Comparison of ENCODE assay signal across 10 mouse cellular contexts in genomic region chr11:113763449-113763848, GRCm38 (mm10). TPM values are rescaled to one million over a fixed set of nuclear protein-coding genes. Genes with fewer than 3 reads are reported as not detected.
DNase-seq lines count a peak whose midpoint lies in the region; ATAC-seq and TF ChIP-seq lines count a peak whose summit lies in the region.
"Had no signal": no experiment of that assay in that cellular context is flagged by ENCODE, and none has a peak within 500 bp of the region (broad histone marks: within the 10 kb centered on the region; RNA-seq: fewer than 3 reads in every experiment).

No protein-coding gene starts in this region.

- H3K4me2 ChIP-seq in hindbrain, embryonic 12.5 days (replicated peaks): no peak overlapping the region
- H3K4me2 ChIP-seq in hindbrain, embryonic 11.5 days (replicated peaks; ENCODE audit: low read depth, low read length): no peak overlapping the region
- H3K4me2 ChIP-seq in embryonic facial prominence, embryonic 12.5 days (replicated peaks): peak overlapping the region; percentile 28

- no peaks in the 10 kb centered on the region for H3K27me3 ChIP-seq in hindbrain, embryonic 12.5 days
- H3K27me3 ChIP-seq in hindbrain, embryonic 11.5 days (ENCODE audit: control insufficient read depth, insufficient read depth, low read length): no peaks in the 10 kb centered on the region
- H3K27me3 ChIP-seq in ES-Bruce4 (ENCODE audit: control insufficient read depth, insufficient read depth, low read length, poor library complexity, severe bottlenecking): no peaks in the 10 kb centered on the region
- H3K27me3 ChIP-seq in embryonic facial prominence, embryonic 12.5 days: no peaks in the 10 kb centered on the region

- no peak for TF ChIP-seq POLR2A in ES-Bruce4 (IDR thresholded peaks at IDR 0.05; ENCODE audit: insufficient read depth, low read length)

- WGBS in hindbrain, embryonic 12.5 days: 11% methylated on average over 5 of the region's 5 CpGs
- 10% methylated on average over 5 of the region's 5 CpGs for WGBS in hindbrain, embryonic 11.5 days
- 5% methylated on average over 5 of the region's 5 CpGs for WGBS in embryonic facial prominence, embryonic 12.5 days

- no peaks in the 10 kb centered on the region for H3K9me3 ChIP-seq in hindbrain, embryonic 12.5 days (replicated peaks)
- H3K9me3 ChIP-seq in hindbrain, embryonic 11.5 days (ENCODE audit: control insufficient read depth, low read length): no peaks in the 10 kb centered on the region
- no peaks in the 10 kb centered on the region for H3K9me3 ChIP-seq in ES-Bruce4 (replicated peaks; ENCODE audit: control insufficient read depth, insufficient read depth, low read length, poor library complexity, severe bottlenecking)
- H3K9me3 ChIP-seq in embryonic facial prominence, embryonic 12.5 days: no peaks in the 10 kb centered on the region

- H3K9ac ChIP-seq in hindbrain, embryonic 12.5 days: no peak overlapping the region
- H3K9ac ChIP-seq in hindbrain, embryonic 11.5 days (ENCODE audit: low read depth, low read length): no peak overlapping the region
- H3K9ac ChIP-seq in ES-Bruce4 (ENCODE audit: low read depth, poor library complexity, severe bottlenecking): peak overlapping the region; percentile 28; the same call in 1 of the 2 replicates
- H3K9ac ChIP-seq in embryonic facial prominence, embryonic 12.5 days: no peak overlapping the region

- 0 out of 2 replicates have a peak overlapping the region, but pooled peaks have one; percentile 17 for H3K27ac ChIP-seq in hindbrain, embryonic 12.5 days
- no peak overlapping the region for H3K27ac ChIP-seq in hindbrain, embryonic 11.5 days (ENCODE audit: low read depth, low read length)
- H3K27ac ChIP-seq in ES-Bruce4 (ENCODE audit: insufficient read depth, low read length): peak overlapping the region; percentile 81
- peak overlapping the region; percentile 51 for H3K27ac ChIP-seq in embryonic facial prominence, embryonic 12.5 days

- peak; percentile 64 for TF ChIP-seq EP300 in ES-Bruce4 (IDR thresholded peaks at IDR 0.05; ENCODE audit: insufficient read depth, low read depth, low read length)

- ATAC-seq in hindbrain, embryonic 12.5 days (ENCODE audit: low FRiP score): no peak
- ATAC-seq in hindbrain, embryonic 11.5 days (ENCODE audit: low FRiP score): no peak
- peak; percentile 28; the same call in 1 of the 2 replicates for ATAC-seq in embryonic facial prominence, embryonic 12.5 days (ENCODE audit: insufficient number of reproducible peaks, insufficient read depth, low FRiP score, low TSS enrichment)
- peak; percentile 39; the same call in 1 of the 2 replicates for ATAC-seq in megakaryocyte progenitor cell, adult 5-6 weeks (replicated peaks; ENCODE audit: poor library complexity)

- DNase-seq in hindbrain, embryonic 11.5 days (ENCODE audit: low spot score): no peak
- no peak for DNase-seq in cerebellum, postnatal 25 days
- no peak for DNase-seq in c-Kit-positive CD71-positive TER-119-positive erythroid progenitor cells, embryonic 14.5 days (ENCODE audit: low spot score)
- no peak for DNase-seq in cerebellum, adult 9-11 months
- DNase-seq: kidney, postnatal 36 days; lung, postnatal 14 days had no signal

- no peaks in the 10 kb centered on the region for H3K36me3 ChIP-seq in hindbrain, embryonic 12.5 days
- no peaks in the 10 kb centered on the region for H3K36me3 ChIP-seq in hindbrain, embryonic 11.5 days (ENCODE audit: control insufficient read depth, insufficient read depth, low read length)
- H3K36me3 ChIP-seq in ES-Bruce4 (ENCODE audit: control insufficient read depth, insufficient read depth, low read length, poor library complexity, severe bottlenecking): no peaks in the 10 kb centered on the region
- no peaks in the 10 kb centered on the region for H3K36me3 ChIP-seq in embryonic facial prominence, embryonic 12.5 days

- no peak for TF ChIP-seq CTCF in ES-Bruce4 (IDR thresholded peaks at IDR 0.05; ENCODE audit: low read depth, low read length)

- H3K4me1 ChIP-seq in hindbrain, embryonic 12.5 days: peaks cover 27% of the 10 kb centered on the region
- H3K4me1 ChIP-seq in hindbrain, embryonic 11.5 days (replicated peaks; ENCODE audit: control insufficient read depth, insufficient read depth, low read length): no peaks in the 10 kb centered on the region
- H3K4me1 ChIP-seq in ES-Bruce4 (ENCODE audit: control insufficient read depth, insufficient read depth, low read length): peaks cover 6% of the 10 kb centered on the region
- H3K4me1 ChIP-seq in embryonic facial prominence, embryonic 12.5 days: peaks cover 34% of the 10 kb centered on the region

- no peak overlapping the region for H3K4me3 ChIP-seq in hindbrain, embryonic 12.5 days
- H3K4me3 ChIP-seq in hindbrain, embryonic 11.5 days (ENCODE audit: low read depth, low read length): no peak overlapping the region
- no peak overlapping the region for H3K4me3 ChIP-seq in ES-Bruce4 (ENCODE audit: low read depth, low read length)
- no peak overlapping the region for H3K4me3 ChIP-seq in embryonic facial prominence, embryonic 12.5 days

RNA-seq across cellular contexts. Expression of gene Cdc42ep4, which starts 11.8 kb away (rescaled TPM):
- 98.7 and 106 TPM in 2 replicates for polyA plus RNA-seq in hindbrain, embryonic 12.5 days (2016; fragmentation: Nextera tagmentation; extraction: Ambion mirVana)
- polyA plus RNA-seq in hindbrain, embryonic 11.5 days (2014; fragmentation: Nextera tagmentation; extraction: Ambion mirVana): 64.5 and 68.6 TPM in 2 replicates
- 29.4 and 32.4 TPM in 2 replicates for polyA plus RNA-seq in ES-Bruce4 (2011; ENCODE audit: insufficient read depth, insufficient read length, low read depth, missing spikeins)
- polyA plus RNA-seq in embryonic facial prominence, embryonic 12.5 days (2016; fragmentation: Nextera tagmentation; extraction: Ambion mirVana): 116 and 118 TPM in 2 replicates
- 10.0 and 10.3 TPM in 2 replicates for total RNA-seq in megakaryocyte progenitor cell, adult 5-6 weeks (2015)
- 14.5 and 14.7 TPM in 2 replicates for total RNA-seq in megakaryocyte progenitor cell, adult 5-6 weeks (2017)

RNA-seq across cellular contexts. Expression of gene Cpsf4l, which starts 53.6 kb away (rescaled TPM):
- 0.15 and 0.31 TPM in 2 replicates for polyA plus RNA-seq in hindbrain, embryonic 12.5 days (2016; fragmentation: Nextera tagmentation; extraction: Ambion mirVana)
- 0.80 and 0.86 TPM in 2 replicates for polyA plus RNA-seq in hindbrain, embryonic 11.5 days (2014; fragmentation: Nextera tagmentation; extraction: Ambion mirVana)
- 18.0 and 18.1 TPM in 2 replicates for polyA plus RNA-seq in ES-Bruce4 (2011; ENCODE audit: insufficient read depth, insufficient read length, low read depth, missing spikeins)
- 0.37 TPM in 1 of 2 replicates, not detected in the other for polyA plus RNA-seq in embryonic facial prominence, embryonic 12.5 days (2016; fragmentation: Nextera tagmentation; extraction: Ambion mirVana)
- not detected in 2 replicates for total RNA-seq in megakaryocyte progenitor cell, adult 5-6 weeks (2015)
- total RNA-seq in megakaryocyte progenitor cell, adult 5-6 weeks (2017): not detected in 2 replicates

Comparison
In these comparisons a context has a peak if more than half of its experiments do, and no peak if none do; other contexts are left out.
1. ATAC-seq: peak in embryonic facial prominence, embryonic 12.5 days (single experiment) and megakaryocyte progenitor cell, adult 5-6 weeks (single experiment); none in hindbrain, embryonic 12.5 days (single experiment) and hindbrain, embryonic 11.5 days (single experiment).
2. RNA of gene Cpsf4l, which starts 53.6 kb away (polyA plus RNA-seq): 18.0 to 18.1 TPM in ES-Bruce4; 0.80 to 0.86 TPM in hindbrain, embryonic 11.5 days, 0.37 TPM in embryonic facial prominence, embryonic 12.5 days and 0.15 to 0.31 TPM in hindbrain, embryonic 12.5 days; every median in the first group is over 10 times any median in the second.